Mouse (Mus musculus): ENCODE results near the gene Cdk17. TPM values are rescaled to one million over a fixed set of nuclear protein-coding genes. Genes with fewer than 3 reads are reported as not detected.

The Cdk17 gene
- polyA plus RNA-seq, 1 experiment from 2014 or later = 8.7 TPM

DNA sequence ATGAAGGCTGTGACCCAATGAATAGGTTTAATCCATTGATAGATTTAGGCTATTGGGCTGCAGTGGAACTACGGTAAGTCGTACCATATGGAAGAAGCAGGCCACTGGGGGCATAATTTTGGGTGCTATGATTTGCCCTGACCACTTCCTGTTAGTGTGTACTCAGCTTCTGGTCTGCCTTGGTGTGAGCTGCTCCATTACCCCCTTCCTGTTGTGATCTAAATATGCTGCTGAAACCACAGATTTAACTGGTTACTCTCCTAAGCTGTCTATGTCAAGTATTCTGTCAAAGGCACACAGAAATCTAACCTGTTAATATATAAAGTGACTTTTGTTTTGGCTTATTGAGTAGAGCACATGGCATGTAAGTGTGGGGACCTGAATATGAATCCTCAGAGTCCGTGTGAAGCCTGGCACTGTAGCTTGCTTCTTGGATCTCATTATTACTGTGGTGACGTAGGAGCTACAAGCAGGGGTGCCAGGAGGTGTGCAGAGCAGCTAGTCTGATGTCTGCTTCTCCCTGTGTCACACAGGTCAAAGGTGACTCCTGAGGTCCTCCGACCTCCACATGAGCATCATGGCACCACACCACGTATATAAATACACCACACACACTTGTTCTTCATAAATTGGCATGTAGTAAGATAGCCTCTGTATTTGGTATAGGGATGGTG, 10.6 kb downstream of the Cdk17 start:
- H3K9ac ChIP-seq (ENCODE audit: low read depth, low read length) = 0 out of 2 replicates have a peak overlapping the region, but pooled peaks have one; percentile 28
- H3K4me3 ChIP-seq (ENCODE audit: low read depth, low read length) = no peak overlapping the region
- no peaks in the 10 kb centered on the region for H3K27me3 ChIP-seq (ENCODE audit: control insufficient read depth, insufficient read depth, low read depth, low read length)
- no peak for ATAC-seq (ENCODE audit: low read depth)
- 58% methylated on average over 6 of the region's 6 CpGs for WGBS (ENCODE audit: insufficient replicate concordance)
- H3K4me2 ChIP-seq (ENCODE audit: low read depth, low read length) = no peak overlapping the region
- peaks cover 23% of the 10 kb centered on the region for H3K4me1 ChIP-seq (ENCODE audit: control insufficient read depth, low read depth, low read length)
- H3K9me3 ChIP-seq (replicated peaks; ENCODE audit: control insufficient read depth, low read length) = no peaks in the 10 kb centered on the region
- no peaks in the 10 kb centered on the region for H3K36me3 ChIP-seq (ENCODE audit: control insufficient read depth, insufficient read depth)
- H3K27ac ChIP-seq (ENCODE audit: low read length) = no peak overlapping the region

- Histone ChIP-seq H3K4me3 (ENCODE audit: low read depth, low read length) (no peak overlapping the region), H3K27me3 (ENCODE audit: control insufficient read depth, insufficient read depth, low read depth, low read length) (no peaks in the 10 kb centered on the region), H3K4me1 (ENCODE audit: control insufficient read depth, low read depth, low read length) (peaks cover 15% of the 10 kb centered on the region), H3K27ac (ENCODE audit: low read length) (no peak overlapping the region), H3K9me3 (replicated peaks; ENCODE audit: control insufficient read depth, low read length) (no peaks in the 10 kb centered on the region), H3K4me2 (ENCODE audit: low read depth, low read length) (no peak overlapping the region), H3K9ac (ENCODE audit: low read depth, low read length) (no peak overlapping the region), H3K36me3 (ENCODE audit: control insufficient read depth, insufficient read depth) (no peaks in the 10 kb centered on the region)
- ATAC-seq (ENCODE audit: low read depth) = no peak
- 61% methylated on average over 5 of the region's 5 CpGs for WGBS (ENCODE audit: insufficient replicate concordance)
Observed at GRCm38 (mm10) chr10:93177471-93177870, 16.8 kb downstream of the Cdk17 start.

GRCm38 (mm10) chr10:93177874-93178273, 17.2 kb downstream of the Cdk17 start:
- Histone ChIP-seq H3K4me2 (ENCODE audit: low read depth, low read length) (no peak overlapping the region), H3K4me1 (ENCODE audit: control insufficient read depth, low read depth, low read length) (peaks cover 15% of the 10 kb centered on the region), H3K27ac (ENCODE audit: low read length) (no peak overlapping the region), H3K36me3 (ENCODE audit: control insufficient read depth, insufficient read depth) (no peaks in the 10 kb centered on the region), H3K9ac (ENCODE audit: low read depth, low read length) (no peak overlapping the region), H3K9me3 (replicated peaks; ENCODE audit: control insufficient read depth, low read length) (no peaks in the 10 kb centered on the region), H3K27me3 (ENCODE audit: control insufficient read depth, insufficient read depth, low read depth, low read length) (no peaks in the 10 kb centered on the region), H3K4me3 (ENCODE audit: low read depth, low read length) (no peak overlapping the region)
- ATAC-seq (ENCODE audit: low read depth) = no peak
- WGBS (ENCODE audit: insufficient replicate concordance) = 43% methylated on average over 4 of the region's 4 CpGs

- Histone ChIP-seq H3K27ac (ENCODE audit: low read length) (no peak overlapping the region), H3K4me1 (ENCODE audit: control insufficient read depth, low read depth, low read length) (peaks cover 12% of the 10 kb centered on the region), H3K9me3 (replicated peaks; ENCODE audit: control insufficient read depth, low read length) (no peaks in the 10 kb centered on the region), H3K36me3 (ENCODE audit: control insufficient read depth, insufficient read depth) (no peaks in the 10 kb centered on the region), H3K27me3 (ENCODE audit: control insufficient read depth, insufficient read depth, low read depth, low read length) (no peaks in the 10 kb centered on the region), H3K9ac (ENCODE audit: low read depth, low read length) (no peak overlapping the region), H3K4me2 (ENCODE audit: low read depth, low read length) (no peak overlapping the region), H3K4me3 (ENCODE audit: low read depth, low read length) (no peak overlapping the region)
- ATAC-seq (ENCODE audit: low read depth) = no peak
- WGBS (ENCODE audit: insufficient replicate concordance) = 93% methylated on average over 5 of the region's 5 CpGs
Observed at GRCm38 (mm10) chr10:93178662-93179061, 18.0 kb downstream of the Cdk17 start.

DNA sequence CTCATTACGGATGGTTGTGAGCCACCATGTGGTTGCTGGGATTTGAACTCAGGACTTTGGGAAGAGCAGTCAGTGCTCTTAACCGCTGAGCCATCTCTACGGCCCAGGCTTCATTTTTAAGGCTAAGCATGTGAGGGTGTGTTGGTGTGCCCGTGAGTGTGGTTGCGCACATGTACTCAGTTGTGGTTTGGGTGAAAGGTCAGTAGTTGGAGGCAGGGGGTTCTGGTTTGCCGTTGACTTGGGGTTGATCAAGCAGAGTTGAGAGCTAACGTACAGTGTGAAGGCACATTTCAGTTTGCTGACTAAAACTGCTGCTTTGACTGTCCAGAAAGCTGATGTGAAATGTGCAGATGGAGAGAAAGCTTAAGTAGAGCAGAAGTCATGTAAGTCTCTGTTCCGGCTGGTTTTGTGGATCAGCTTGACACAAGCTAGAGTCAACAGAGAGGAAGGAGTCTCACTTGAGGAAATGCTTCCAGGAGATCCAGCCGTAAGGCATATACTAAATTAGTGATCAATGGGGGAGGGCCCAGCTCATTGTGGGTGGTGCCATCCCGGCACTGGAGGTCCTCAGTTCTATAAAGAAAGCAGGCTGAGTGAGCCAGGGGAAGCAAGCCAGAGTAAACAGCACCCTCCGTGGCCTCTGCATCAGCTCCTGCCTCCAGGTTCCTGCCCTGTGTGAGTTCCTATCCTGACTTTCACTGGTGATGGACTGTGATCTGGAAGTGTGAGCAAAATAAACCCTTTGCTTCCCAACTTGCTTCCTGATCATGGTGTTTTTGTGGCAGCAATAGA, 19.2 kb downstream of the Cdk17 start:
- 69% methylated on average over 11 of the region's 11 CpGs for WGBS (ENCODE audit: insufficient replicate concordance)

DNA sequence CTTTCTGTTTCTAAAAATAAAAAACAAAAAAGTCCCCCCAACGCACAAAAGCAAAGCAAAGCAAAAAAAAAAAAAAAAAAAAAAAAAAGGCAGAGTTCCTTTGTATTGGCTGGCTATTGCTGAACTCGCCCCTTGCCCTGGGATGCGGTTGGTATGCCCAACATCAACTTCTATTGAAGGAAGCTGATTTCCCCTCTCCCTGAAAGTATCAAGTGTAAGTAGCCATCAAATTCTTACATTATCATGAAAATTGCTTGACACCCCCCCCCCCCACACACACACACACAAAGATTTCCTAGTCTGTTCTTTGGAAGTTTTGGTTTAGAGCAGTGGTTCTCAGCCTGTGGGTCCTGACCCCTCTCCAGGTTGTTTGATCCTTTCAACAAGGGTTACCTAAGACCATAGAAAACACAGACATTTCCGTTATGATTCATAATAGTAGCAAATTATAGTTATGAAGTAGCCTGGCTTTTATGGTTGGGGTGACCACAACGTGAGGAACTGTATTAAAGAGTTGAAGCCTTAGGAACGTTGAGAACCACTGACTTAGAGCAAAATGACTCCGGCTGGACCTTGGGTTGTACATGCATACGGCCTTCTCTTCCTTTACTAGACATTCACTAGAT, 23.8 kb downstream of the Cdk17 start:
- Histone ChIP-seq H3K4me3 (ENCODE audit: low read depth, low read length) (no peak overlapping the region), H3K4me1 (ENCODE audit: control insufficient read depth, low read depth, low read length) (peaks cover 14% of the 10 kb centered on the region)
- WGBS (ENCODE audit: insufficient replicate concordance) = 68% methylated on average over 8 of the region's 8 CpGs

More for the DNA sequence above, 19.2 kb downstream of the Cdk17 start:
- Histone ChIP-seq H3K27ac (ENCODE audit: low read length) (no peak overlapping the region), H3K27me3 (ENCODE audit: control insufficient read depth, insufficient read depth, low read depth, low read length) (no peaks in the 10 kb centered on the region), H3K4me2 (ENCODE audit: low read depth, low read length) (no peak overlapping the region), H3K9me3 (replicated peaks; ENCODE audit: control insufficient read depth, low read length) (no peaks in the 10 kb centered on the region), H3K4me1 (ENCODE audit: control insufficient read depth, low read depth, low read length) (peaks cover 12% of the 10 kb centered on the region), H3K9ac (ENCODE audit: low read depth, low read length) (no peak overlapping the region), H3K36me3 (ENCODE audit: control insufficient read depth, insufficient read depth) (no peaks in the 10 kb centered on the region), H3K4me3 (ENCODE audit: low read depth, low read length) (no peak overlapping the region)
- no peak for ATAC-seq (ENCODE audit: low read depth)

GRCm38 (mm10) chr10:93188440-93188999, 27.8 kb downstream of the Cdk17 start:
- Histone ChIP-seq H3K9me3 (replicated peaks; ENCODE audit: control insufficient read depth, low read length) (no peaks in the 10 kb centered on the region), H3K27me3 (ENCODE audit: control insufficient read depth, insufficient read depth, low read depth, low read length) (no peaks in the 10 kb centered on the region), H3K36me3 (ENCODE audit: control insufficient read depth, insufficient read depth) (no peaks in the 10 kb centered on the region), H3K27ac (ENCODE audit: low read length) (peak overlapping the region; percentile 19; the same call in 1 of the 2 replicates), H3K4me1 (ENCODE audit: control insufficient read depth, low read depth, low read length) (peaks cover 25% of the 10 kb centered on the region), H3K4me3 (ENCODE audit: low read depth, low read length) (no peak overlapping the region), H3K9ac (ENCODE audit: low read depth, low read length) (no peak overlapping the region), H3K4me2 (ENCODE audit: low read depth, low read length) (no peak overlapping the region)
- WGBS (ENCODE audit: insufficient replicate concordance) = 68% methylated on average over 10 of the region's 10 CpGs
- no peak for ATAC-seq (ENCODE audit: low read depth)

More for the DNA sequence above, 23.8 kb downstream of the Cdk17 start:
- no peak overlapping the region for H3K9ac ChIP-seq (ENCODE audit: low read depth, low read length)
- H3K27ac ChIP-seq (ENCODE audit: low read length) = no peak overlapping the region
- no peak overlapping the region for H3K4me2 ChIP-seq (ENCODE audit: low read depth, low read length)
- H3K27me3 ChIP-seq (ENCODE audit: control insufficient read depth, insufficient read depth, low read depth, low read length) = no peaks in the 10 kb centered on the region
- H3K36me3 ChIP-seq (ENCODE audit: control insufficient read depth, insufficient read depth) = no peaks in the 10 kb centered on the region
- no peak for ATAC-seq (ENCODE audit: low read depth)
- H3K9me3 ChIP-seq (replicated peaks; ENCODE audit: control insufficient read depth, low read length) = no peaks in the 10 kb centered on the region

DNA sequence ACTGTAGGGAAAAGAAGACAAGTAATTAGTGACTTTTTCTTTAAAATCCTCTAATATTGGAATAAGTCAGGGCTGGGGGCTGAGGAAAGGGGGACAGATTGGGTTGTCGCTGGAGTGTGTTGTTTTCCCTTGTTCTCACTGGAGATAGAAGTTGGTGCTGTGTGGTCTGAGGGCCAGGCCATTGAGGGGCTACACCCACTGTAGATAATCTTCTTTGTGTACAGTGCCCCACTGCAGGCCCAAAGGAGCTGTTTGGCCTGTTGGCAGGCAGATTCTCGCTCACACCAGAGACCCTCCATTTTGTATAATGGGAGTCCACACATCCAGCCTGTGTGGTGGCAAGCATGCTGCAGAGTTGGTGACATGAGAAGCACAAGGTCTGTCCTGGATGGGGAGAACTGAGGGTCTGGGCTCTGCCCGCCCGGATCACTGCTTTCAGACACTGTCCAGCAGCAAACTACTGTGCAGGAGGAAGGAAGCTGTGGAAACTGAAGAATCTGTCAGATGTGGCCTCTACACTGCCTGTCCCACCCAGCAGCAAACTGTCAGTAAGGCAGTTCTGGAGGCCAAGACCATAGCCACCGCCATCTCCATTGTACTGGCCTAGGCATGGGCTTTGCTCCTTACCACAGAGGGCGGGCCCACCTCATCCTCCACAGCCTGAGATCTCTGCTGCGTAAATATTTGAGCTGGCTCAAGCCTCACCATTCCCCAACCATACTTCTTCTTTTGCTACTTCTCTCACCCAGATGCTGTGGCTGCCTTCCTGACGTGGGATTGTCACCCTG, 30.0 kb downstream of the Cdk17 start:
- H3K4me2 ChIP-seq (ENCODE audit: low read depth, low read length) = peak overlapping the region; percentile 17; the same call in 1 of the 2 replicates
- H3K9ac ChIP-seq (ENCODE audit: low read depth, low read length) = peak overlapping the region; percentile 24; the same call in 1 of the 2 replicates
- no peaks in the 10 kb centered on the region for H3K9me3 ChIP-seq (replicated peaks; ENCODE audit: control insufficient read depth, low read length)
- ATAC-seq (ENCODE audit: low read depth) = peak; percentile 37
- H3K4me3 ChIP-seq (ENCODE audit: low read depth, low read length) = no peak overlapping the region
- no peaks in the 10 kb centered on the region for H3K36me3 ChIP-seq (ENCODE audit: control insufficient read depth, insufficient read depth)
- H3K4me1 ChIP-seq (ENCODE audit: control insufficient read depth, low read depth, low read length) = peaks cover 29% of the 10 kb centered on the region
- H3K27me3 ChIP-seq (ENCODE audit: control insufficient read depth, insufficient read depth, low read depth, low read length) = no peaks in the 10 kb centered on the region
- peak overlapping the region; percentile 52; the same call in 1 of the 2 replicates for H3K27ac ChIP-seq (ENCODE audit: low read length)
- WGBS (ENCODE audit: insufficient replicate concordance) = 25% methylated on average over 8 of the region's 8 CpGs

Data from liver, embryonic 16.5 days (tissue).